Mouse (Mus musculus): ENCODE measurements around the gene Vmn1r210.
"Not testable (repeated sequence)": the region's sequence is repeated elsewhere in the genome, so short reads cannot be mapped to it uniquely, and the experiment has no call there.

Vmn1r210 gene

GRCm38 (mm10) chr13:22831248-22831647 is at the start of gene Vmn1r210:
TSS of gene Vmn1r210 (minus strand) at chr13:22831348.
- in situ Hi-C loops (cut with MboI; ENCODE audit: unreplicated experiment in 2 of 2): no loop called here

GRCm38 (mm10) chr13:22879257-22879656 is 48.1 kb upstream of the Vmn1r210 start:
- in situ Hi-C loops (cut with MboI; ENCODE audit: unreplicated experiment in 2 of 2): no loop called here

GRCm38 (mm10) chr13:22857461-22857860 is 26.3 kb upstream of the Vmn1r210 start, which contains the start of gene Vmn1r211:
TSS of gene Vmn1r211 (minus strand) at chr13:22857561.
- in situ Hi-C loops (cut with MboI; ENCODE audit: unreplicated experiment in 2 of 2): no loop called here

GRCm38 (mm10) chr13:22854760-22855159 is 23.6 kb upstream of the Vmn1r210 start:
- in situ Hi-C loops (cut with MboI; ENCODE audit: unreplicated experiment in 2 of 2): no loop called here

- in situ Hi-C loops (cut with MboI; ENCODE audit: unreplicated experiment in 2 of 2): no loop called here
These were observed 15.7 kb upstream of the Vmn1r210 start for GRCm38 (mm10) chr13:22846798-22847197.

GRCm38 (mm10) chr13:22844304-22844703 is 13.2 kb upstream of the Vmn1r210 start:
- in situ Hi-C loops (cut with MboI; ENCODE audit: unreplicated experiment in 2 of 2): not testable (repeated sequence)

GRCm38 (mm10) chr13:22829395-22829794 is 1.8 kb downstream of the Vmn1r210 start:
- in situ Hi-C loops (cut with MboI; ENCODE audit: unreplicated experiment in 2 of 2): not testable (repeated sequence)

GRCm38 (mm10) chr13:22821601-22822000 is 9.5 kb downstream of the Vmn1r210 start:
- in situ Hi-C loops (cut with MboI; ENCODE audit: unreplicated experiment in 2 of 2): not testable (repeated sequence)

GRCm38 (mm10) chr13:22809582-22809981 is 21.6 kb downstream of the Vmn1r210 start, which contains the start of gene Vmn1r209:
TSS of gene Vmn1r209 (minus strand) at chr13:22809682.
- in situ Hi-C loops (cut with MboI; ENCODE audit: unreplicated experiment in 2 of 2): not testable (repeated sequence)

GRCm38 (mm10) chr13:22788096-22788495 is 43.1 kb downstream of the Vmn1r210 start:
- in situ Hi-C loops (cut with MboI; ENCODE audit: unreplicated experiment in 2 of 2): not testable (repeated sequence)

- in situ Hi-C loops (cut with MboI; ENCODE audit: unreplicated experiment in 2 of 2): not testable (repeated sequence)
These were observed 47.0 kb downstream of the Vmn1r210 start for GRCm38 (mm10) chr13:22784159-22784558.

GRCm38 (mm10) chr13:22777300-22777699 is 53.8 kb downstream of the Vmn1r210 start, which contains the start of gene Vmn1r208:
TSS of gene Vmn1r208 (minus strand) at chr13:22777400.
- in situ Hi-C loops (cut with MboI; ENCODE audit: unreplicated experiment in 2 of 2): not testable (repeated sequence)

All from v-Abl transformed pro-B cells (cell line).